Mouse (Mus musculus): Measurements from ENCODE around the gene Slc41a1. TPM values are rescaled to one million over a fixed set of nuclear protein-coding genes. Genes with fewer than 3 reads are reported as not detected.
"Not testable (repeated sequence)": the region's sequence is repeated elsewhere in the genome, so short reads cannot be mapped to it uniquely, and the experiment has no call there.

Gene Slc41a1
- polyA plus RNA-seq, 1 experiment from 2014 or later = 12.7 TPM

DNA sequence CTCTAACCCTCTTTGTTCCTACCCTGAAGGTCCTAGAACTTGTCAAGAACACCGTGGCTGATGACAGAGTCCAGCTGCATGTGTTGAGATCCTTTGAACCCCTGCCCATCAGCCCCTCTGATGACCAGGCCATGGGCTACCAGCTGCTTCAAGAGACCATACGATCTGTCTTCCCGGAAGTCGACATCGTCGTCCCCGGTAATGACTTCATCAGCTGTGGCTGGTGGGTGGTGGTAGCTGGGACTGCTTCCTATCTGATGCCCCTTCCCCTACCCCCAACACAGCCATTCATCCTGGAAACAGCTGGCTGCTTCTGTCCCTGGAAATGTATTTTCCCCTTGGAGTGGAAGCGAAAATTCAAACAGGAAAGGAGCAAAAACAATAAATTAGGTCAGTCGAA lies 15.3 kb upstream of the Slc41a1 start:
- Histone ChIP-seq H3K9ac (no peak overlapping the region), H3K4me3 (no peak overlapping the region), H3K27me3 (0 out of 2 replicates have a peak, but pooled peaks cover 3% of the 10 kb centered on the region), H3K36me3 (no peaks in the 10 kb centered on the region), H3K9me3 (no peaks in the 10 kb centered on the region), H3K4me2 (no peak overlapping the region), H3K4me1 (no peaks in the 10 kb centered on the region), H3K27ac (no peak overlapping the region)
- WGBS = 86% methylated on average over 9 of the region's 9 CpGs
- ATAC-seq (ENCODE audit: insufficient number of reproducible peaks, insufficient read depth, low FRiP score, low TSS enrichment, low read depth) = no peak

DNA sequence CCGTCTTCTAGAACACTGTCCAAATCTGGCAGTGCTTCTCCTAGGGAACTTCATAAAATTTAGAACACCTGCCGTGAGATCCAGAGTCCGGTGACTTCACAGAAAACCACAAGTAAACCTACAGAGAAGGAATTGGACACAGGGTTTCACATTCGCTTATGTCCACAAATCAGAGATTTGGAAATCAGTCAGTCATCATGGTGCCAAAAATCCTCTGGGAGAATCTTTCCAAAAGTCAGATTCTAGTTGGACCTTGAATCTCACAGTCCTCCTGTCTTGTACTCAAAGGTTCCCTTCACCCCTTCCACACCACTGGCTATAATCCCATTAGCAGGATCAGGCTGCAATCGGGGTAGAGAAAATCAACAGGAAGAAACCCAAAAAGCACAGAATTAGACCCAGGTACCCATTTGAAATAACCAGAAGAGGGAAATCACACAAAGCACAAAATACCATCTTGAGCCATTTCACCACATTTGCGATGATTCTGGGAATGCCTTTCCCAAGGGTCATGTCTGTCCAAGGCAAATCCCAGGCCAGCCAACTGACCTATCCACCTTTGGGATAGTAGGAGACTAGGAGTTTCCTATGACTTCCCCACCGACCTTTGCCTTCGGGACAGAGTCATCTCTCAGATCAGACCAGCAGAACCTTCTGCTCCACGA lies 14.5 kb upstream of the Slc41a1 start:
- H3K27me3 ChIP-seq = 0 out of 2 replicates have a peak, but pooled peaks cover 3% of the 10 kb centered on the region
- ATAC-seq (ENCODE audit: insufficient number of reproducible peaks, insufficient read depth, low FRiP score, low TSS enrichment, low read depth) = no peak
- no peak overlapping the region for H3K4me3 ChIP-seq
- H3K27ac ChIP-seq = no peak overlapping the region
- no peaks in the 10 kb centered on the region for H3K4me1 ChIP-seq
- H3K9me3 ChIP-seq = no peaks in the 10 kb centered on the region
- WGBS = 85% methylated on average over 9 of the region's 9 CpGs
- H3K4me2 ChIP-seq = no peak overlapping the region
- no peaks in the 10 kb centered on the region for H3K36me3 ChIP-seq
- no peak overlapping the region for H3K9ac ChIP-seq

DNA sequence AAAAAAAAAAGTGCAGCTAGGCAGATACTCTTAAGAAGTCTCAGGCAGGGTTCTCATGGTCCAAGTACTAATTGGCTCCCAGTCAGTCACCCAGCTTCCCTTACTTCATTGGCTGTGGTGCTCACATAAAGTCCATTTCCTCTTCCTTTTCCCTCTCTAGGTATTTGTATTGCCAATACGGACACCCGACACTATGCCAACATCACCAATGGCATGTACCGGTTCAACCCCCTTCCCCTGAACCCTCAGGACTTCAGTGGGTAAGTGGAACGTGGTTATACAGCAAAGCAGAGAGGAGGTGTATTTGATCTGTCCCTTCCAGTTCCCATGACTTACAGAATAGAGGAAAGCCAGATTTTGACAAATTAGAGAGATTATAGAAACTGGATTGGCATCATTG lies 13.6 kb upstream of the Slc41a1 start:
- H3K4me1 ChIP-seq = no peaks in the 10 kb centered on the region
- H3K9ac ChIP-seq = no peak overlapping the region
- no peak for ATAC-seq (ENCODE audit: insufficient number of reproducible peaks, insufficient read depth, low FRiP score, low TSS enrichment, low read depth)
- H3K27me3 ChIP-seq = no peaks in the 10 kb centered on the region
- no peaks in the 10 kb centered on the region for H3K9me3 ChIP-seq
- no peaks in the 10 kb centered on the region for H3K36me3 ChIP-seq
- H3K4me2 ChIP-seq = no peak overlapping the region
- H3K27ac ChIP-seq = no peak overlapping the region
- no peak overlapping the region for H3K4me3 ChIP-seq
- 85% methylated on average over 4 of the region's 4 CpGs for WGBS

DNA sequence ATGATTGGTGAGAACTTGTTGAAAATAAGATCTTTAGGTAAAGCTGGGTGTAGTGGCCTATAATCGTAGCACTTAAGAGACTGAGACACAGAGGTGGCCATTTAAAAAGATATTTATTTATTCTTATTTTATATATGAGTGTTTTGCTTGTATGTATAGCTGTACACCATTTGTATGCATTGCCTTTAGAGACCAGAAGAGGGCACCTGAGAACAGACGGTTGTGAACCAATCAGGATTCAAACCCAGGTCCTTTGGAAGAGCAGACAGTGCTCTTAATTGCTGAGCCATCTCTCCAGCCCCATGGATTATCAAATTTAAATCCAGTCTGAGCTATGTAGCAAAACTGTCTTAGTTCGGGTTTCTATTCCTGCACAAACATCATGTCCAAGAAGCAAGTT lies 13.1 kb upstream of the Slc41a1 start:
- 85% methylated on average over 3 of the region's 3 CpGs for WGBS
- ATAC-seq (ENCODE audit: insufficient number of reproducible peaks, insufficient read depth, low FRiP score, low TSS enrichment, low read depth) = no peak
- H3K4me1 ChIP-seq = no peaks in the 10 kb centered on the region
- no peak overlapping the region for H3K9ac ChIP-seq
- no peaks in the 10 kb centered on the region for H3K36me3 ChIP-seq
- no peak overlapping the region for H3K4me2 ChIP-seq
- no peaks in the 10 kb centered on the region for H3K27me3 ChIP-seq
- no peak overlapping the region for H3K27ac ChIP-seq
- H3K4me3 ChIP-seq = no peak overlapping the region
- no peaks in the 10 kb centered on the region for H3K9me3 ChIP-seq

DNA sequence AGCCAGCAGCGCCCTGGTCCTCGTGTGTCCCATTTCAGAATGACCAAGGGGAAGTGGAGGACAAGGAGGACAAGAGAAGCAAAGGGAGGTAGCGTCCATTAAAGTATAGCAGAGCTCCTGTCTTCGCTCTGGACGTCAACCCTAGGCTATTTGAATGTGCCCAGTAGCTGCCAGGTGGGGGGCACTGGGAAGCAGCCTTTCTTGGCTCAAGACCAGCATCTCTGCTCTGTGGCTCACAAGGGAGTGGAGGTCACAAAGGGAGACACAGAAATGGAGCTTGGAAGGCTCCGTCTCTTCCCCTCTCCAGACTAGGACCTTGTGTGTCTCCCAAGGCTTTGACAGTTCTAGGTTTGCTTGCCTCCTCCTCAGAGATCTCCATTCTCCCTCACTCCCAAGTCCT lies 10.4 kb upstream of the Slc41a1 start:
- ATAC-seq (ENCODE audit: insufficient number of reproducible peaks, insufficient read depth, low FRiP score, low TSS enrichment, low read depth) = no peak

DNA sequence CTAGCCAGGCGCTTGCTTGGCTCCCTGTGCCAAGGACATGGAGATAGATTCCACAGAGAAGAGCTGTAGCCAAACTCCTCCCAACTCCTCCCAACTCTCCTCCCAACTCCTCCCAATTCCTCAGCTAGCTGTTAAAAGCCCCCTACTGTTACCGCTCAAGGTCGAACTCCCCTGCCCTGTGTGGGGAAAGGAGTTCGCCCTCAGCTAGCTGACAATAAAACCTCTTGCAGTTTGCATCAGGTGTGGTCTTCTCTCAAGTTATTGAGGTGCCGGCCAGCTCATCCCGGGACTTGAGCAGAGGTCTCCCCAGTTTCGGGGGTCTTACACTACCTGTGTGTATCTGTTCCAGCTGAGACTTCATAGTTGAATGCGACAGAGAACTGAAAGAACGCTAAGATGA lies 6.9 kb upstream of the Slc41a1 start:
- ATAC-seq (ENCODE audit: insufficient number of reproducible peaks, insufficient read depth, low FRiP score, low TSS enrichment, low read depth); H3K36me3 ChIP-seq; H3K4me3 ChIP-seq; H3K27ac ChIP-seq; H3K27me3 ChIP-seq; H3K4me2 ChIP-seq; H3K9ac ChIP-seq; H3K9me3 ChIP-seq; H3K4me1 ChIP-seq: not testable (repeated sequence)
- WGBS = 72% methylated on average over 9 of the region's 9 CpGs

More for the DNA sequence above, 10.4 kb upstream of the Slc41a1 start:
- no peaks in the 10 kb centered on the region for H3K36me3 ChIP-seq
- no peak overlapping the region for H3K27ac ChIP-seq
- no peak overlapping the region for H3K9ac ChIP-seq
- 84% methylated on average over 6 of the region's 6 CpGs for WGBS
- no peak overlapping the region for H3K4me3 ChIP-seq
- no peaks in the 10 kb centered on the region for H3K4me1 ChIP-seq
- no peaks in the 10 kb centered on the region for H3K27me3 ChIP-seq
- H3K9me3 ChIP-seq = no peaks in the 10 kb centered on the region
- H3K4me2 ChIP-seq = no peak overlapping the region

DNA sequence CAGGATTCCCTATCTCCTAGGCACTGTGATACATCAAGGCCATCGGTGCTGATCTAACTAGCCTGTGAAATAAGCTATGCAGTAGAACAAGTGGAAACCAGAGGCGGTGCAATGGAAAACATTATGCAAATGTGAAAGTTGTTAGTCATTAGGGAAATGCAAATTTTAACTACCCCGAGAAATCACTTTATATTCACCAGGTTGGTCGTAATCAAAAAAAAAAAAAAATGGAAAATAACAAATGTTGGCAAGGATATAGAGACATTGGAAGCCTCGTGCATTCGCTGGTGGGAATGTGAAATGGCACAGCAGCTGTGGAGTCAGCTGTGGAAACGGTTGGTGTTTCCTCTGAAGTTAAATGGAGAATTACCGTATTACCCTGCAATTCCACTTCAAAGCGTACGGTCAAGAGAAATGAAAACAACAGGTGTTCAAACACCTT lies 6.4 kb upstream of the Slc41a1 start:
- H3K4me2 ChIP-seq = no peak overlapping the region
- no peaks in the 10 kb centered on the region for H3K9me3 ChIP-seq
- 72% methylated on average over 10 of the region's 10 CpGs for WGBS
- H3K27me3 ChIP-seq = no peaks in the 10 kb centered on the region
- no peak for ATAC-seq (ENCODE audit: insufficient number of reproducible peaks, insufficient read depth, low FRiP score, low TSS enrichment, low read depth)
- H3K4me1 ChIP-seq = no peaks in the 10 kb centered on the region
- no peak overlapping the region for H3K9ac ChIP-seq
- H3K27ac ChIP-seq = no peak overlapping the region
- no peak overlapping the region for H3K4me3 ChIP-seq
- no peaks in the 10 kb centered on the region for H3K36me3 ChIP-seq

DNA sequence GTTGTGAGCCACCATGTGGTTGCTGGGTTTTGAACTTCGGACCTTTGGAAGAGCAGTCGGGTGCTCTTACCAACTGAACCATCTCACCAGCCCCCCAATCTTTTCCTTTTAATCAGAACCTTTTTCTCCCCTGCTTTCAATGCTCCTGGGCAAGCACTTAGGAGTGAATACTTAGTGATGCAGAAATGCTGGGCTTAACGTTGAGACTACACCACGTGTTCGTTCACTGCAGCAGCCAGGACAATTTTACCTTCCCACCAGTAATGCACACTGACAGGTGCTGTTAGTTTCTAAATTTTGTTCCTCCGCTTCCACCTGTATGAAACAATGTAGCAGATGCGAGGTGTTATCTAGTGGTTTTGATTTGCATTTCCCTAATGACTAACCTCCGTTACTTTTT lies 5.0 kb upstream of the Slc41a1 start:
- no peak overlapping the region for H3K4me3 ChIP-seq
- no peaks in the 10 kb centered on the region for H3K36me3 ChIP-seq
- no peak overlapping the region for H3K27ac ChIP-seq
- H3K9me3 ChIP-seq = no peaks in the 10 kb centered on the region
- H3K4me2 ChIP-seq = no peak overlapping the region
- H3K27me3 ChIP-seq = no peaks in the 10 kb centered on the region
- peaks cover 4% of the 10 kb centered on the region; the same call in 1 of the 2 replicates for H3K4me1 ChIP-seq
- WGBS = 72% methylated on average over 8 of the region's 8 CpGs
- H3K9ac ChIP-seq = no peak overlapping the region
- ATAC-seq (ENCODE audit: insufficient number of reproducible peaks, insufficient read depth, low FRiP score, low TSS enrichment, low read depth) = no peak

DNA sequence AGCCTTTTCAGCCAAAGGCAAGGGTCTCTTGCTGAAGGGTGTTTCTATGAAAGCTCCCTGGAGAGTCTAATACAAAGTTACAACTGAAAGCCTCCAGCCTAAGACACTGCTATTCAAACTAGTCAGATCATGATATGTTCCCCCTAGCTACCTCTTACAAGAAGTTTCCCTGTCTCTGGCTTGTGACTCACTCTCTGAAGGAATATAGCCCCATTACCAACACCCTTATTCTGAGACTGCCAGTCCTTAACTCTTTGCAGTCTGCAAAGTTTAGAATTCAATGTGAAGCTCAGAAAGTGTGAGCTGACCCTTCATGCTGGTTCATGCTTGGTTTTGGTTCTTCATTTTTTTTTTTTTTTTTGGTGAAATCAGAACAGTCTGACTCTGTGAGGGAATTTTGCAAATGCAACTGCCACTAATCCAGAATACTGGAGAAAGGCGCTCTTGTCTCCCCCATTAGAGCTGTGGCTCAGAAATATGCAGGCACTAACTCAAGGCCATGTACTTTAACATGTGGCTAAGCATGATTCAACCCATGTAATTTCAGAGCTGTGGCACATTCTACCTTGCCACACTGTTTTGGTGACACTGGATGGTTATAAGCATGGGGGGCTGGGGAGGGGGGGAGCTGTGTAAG lies 4.3 kb upstream of the Slc41a1 start:
- no peak for ATAC-seq (ENCODE audit: insufficient number of reproducible peaks, insufficient read depth, low FRiP score, low TSS enrichment, low read depth)
- no peak overlapping the region for H3K27ac ChIP-seq
- H3K4me3 ChIP-seq = no peak overlapping the region
- H3K36me3 ChIP-seq = no peaks in the 10 kb centered on the region
- no peaks in the 10 kb centered on the region for H3K27me3 ChIP-seq
- H3K4me2 ChIP-seq = no peak overlapping the region
- H3K9me3 ChIP-seq = no peaks in the 10 kb centered on the region
- no peak overlapping the region for H3K9ac ChIP-seq
- H3K4me1 ChIP-seq = peaks cover 5% of the 10 kb centered on the region; the same call in 1 of the 2 replicates
- WGBS = 84% methylated on average over 1 of the region's 1 CpGs

DNA sequence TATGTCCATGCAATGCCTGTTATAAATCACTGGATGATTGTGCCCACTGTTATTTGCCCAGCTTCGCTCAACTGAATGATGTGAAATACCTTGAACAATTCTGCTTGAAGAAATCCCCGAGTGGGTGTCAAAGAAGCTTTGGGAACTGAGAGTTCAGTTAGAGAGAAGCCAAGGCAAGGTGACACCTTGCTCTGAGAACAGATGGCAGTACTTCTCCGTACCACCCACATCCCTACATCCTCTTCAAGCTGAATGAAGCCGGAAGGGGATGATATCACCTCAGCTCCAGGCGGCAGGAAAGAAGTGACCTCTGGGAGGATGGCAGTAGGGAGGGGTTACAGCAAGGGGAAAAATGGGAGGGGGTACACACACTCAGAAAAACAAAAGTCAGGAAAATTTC lies 3.7 kb upstream of the Slc41a1 start:
- H3K27me3 ChIP-seq = no peaks in the 10 kb centered on the region
- no peak for ATAC-seq (ENCODE audit: insufficient number of reproducible peaks, insufficient read depth, low FRiP score, low TSS enrichment, low read depth)
- 57% methylated on average over 5 of the region's 5 CpGs for WGBS
- H3K27ac ChIP-seq = no peak overlapping the region
- H3K4me1 ChIP-seq = peaks cover 5% of the 10 kb centered on the region; the same call in 1 of the 2 replicates
- H3K4me2 ChIP-seq = no peak overlapping the region
- no peaks in the 10 kb centered on the region for H3K9me3 ChIP-seq
- no peaks in the 10 kb centered on the region for H3K36me3 ChIP-seq
- no peak overlapping the region for H3K4me3 ChIP-seq
- H3K9ac ChIP-seq = no peak overlapping the region

DNA sequence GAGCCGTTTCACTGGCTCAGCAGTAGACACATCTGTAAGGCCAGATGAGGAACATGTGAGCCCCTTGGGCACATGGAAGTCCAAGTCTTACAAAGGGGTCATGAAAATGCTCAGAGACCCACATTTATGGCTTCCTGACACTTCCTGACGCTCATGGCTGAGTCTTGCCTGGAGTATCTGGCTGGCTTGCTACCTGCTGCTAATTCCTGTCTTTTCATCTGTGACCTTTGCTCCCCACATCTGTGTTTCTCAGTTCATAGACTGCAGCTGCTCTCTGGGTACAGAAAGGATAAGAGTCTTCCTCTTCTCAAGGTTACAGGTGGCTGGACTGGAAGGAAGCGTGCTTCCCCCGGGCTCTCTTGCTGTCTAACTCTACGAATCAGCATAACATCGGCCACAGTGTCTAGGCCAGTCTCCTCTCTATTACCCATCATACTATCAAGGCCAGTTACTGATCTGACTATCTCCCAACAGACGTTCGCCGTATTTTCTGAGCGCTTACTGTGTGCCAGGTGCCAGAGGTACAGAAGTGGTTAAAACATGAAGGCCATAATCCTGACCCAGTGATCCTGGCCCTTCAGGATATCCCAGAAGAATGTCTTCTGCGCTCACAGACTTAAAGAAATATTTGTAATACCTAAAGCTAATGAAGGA lies 2.6 kb upstream of the Slc41a1 start:
- Histone ChIP-seq H3K4me3 (no peak overlapping the region), H3K9me3 (no peaks in the 10 kb centered on the region), H3K27me3 (no peaks in the 10 kb centered on the region), H3K36me3 (no peaks in the 10 kb centered on the region), H3K9ac (no peak overlapping the region), H3K4me1 (peaks cover 15% of the 10 kb centered on the region), H3K27ac (no peak overlapping the region), H3K4me2 (no peak overlapping the region)
- ATAC-seq (ENCODE audit: insufficient number of reproducible peaks, insufficient read depth, low FRiP score, low TSS enrichment, low read depth) = no peak
- 78% methylated on average over 11 of the region's 11 CpGs for whole genome bisulfite sequencing

DNA sequence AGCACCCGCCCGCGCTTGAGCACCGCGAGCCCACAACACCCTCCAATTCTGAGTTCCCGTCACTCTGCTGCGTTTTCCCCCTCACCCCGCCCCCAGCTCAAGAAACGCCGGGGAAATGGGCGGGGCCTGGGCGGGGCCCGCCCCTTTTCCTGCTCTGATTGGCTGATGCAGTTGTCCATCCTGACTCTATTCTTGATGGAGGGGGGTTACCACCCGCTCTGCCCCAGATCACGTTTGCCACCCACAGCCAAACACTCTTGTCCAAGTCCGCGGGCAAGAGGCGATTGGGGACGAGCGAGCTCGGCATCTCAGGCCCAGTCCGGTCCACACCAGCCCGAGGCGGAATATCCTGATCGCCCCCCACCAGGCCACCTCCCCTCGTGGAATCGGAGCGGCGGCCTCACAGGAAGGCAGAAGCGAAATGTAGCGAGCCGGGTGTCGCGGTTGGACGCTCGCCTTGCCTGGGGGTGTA lies 530 bp downstream of the Slc41a1 start:
- Histone ChIP-seq H3K9ac (peak overlapping the region; percentile 84), H3K27me3 (no peaks in the 10 kb centered on the region), H3K36me3 (peaks cover 26% of the 10 kb centered on the region), H3K4me1 (peaks cover 40% of the 10 kb centered on the region), H3K9me3 (no peaks in the 10 kb centered on the region), H3K4me3 (peak overlapping the region; percentile 74), H3K27ac (peak overlapping the region; percentile 85), H3K4me2 (peak overlapping the region; percentile 80)
- WGBS = under 1% methylated on average over 36 of the region's 36 CpGs
- peak; percentile 91 for ATAC-seq (ENCODE audit: insufficient number of reproducible peaks, insufficient read depth, low FRiP score, low TSS enrichment, low read depth)

Measured in embryonic facial prominence, embryonic 13.5 days (tissue).